Mouse (Mus musculus) naive thymus-derived CD4-positive, alpha-beta T cell, adult 2 months (primary cell): ENCODE results near the gene Ednrb.

Experiments
- DNase-seq: peaks from one replicate; pipeline ENCODE4 v3.0.0-alpha.2; 2011; ENCODE audit warnings: low read depth

The Ednrb gene

DNA sequence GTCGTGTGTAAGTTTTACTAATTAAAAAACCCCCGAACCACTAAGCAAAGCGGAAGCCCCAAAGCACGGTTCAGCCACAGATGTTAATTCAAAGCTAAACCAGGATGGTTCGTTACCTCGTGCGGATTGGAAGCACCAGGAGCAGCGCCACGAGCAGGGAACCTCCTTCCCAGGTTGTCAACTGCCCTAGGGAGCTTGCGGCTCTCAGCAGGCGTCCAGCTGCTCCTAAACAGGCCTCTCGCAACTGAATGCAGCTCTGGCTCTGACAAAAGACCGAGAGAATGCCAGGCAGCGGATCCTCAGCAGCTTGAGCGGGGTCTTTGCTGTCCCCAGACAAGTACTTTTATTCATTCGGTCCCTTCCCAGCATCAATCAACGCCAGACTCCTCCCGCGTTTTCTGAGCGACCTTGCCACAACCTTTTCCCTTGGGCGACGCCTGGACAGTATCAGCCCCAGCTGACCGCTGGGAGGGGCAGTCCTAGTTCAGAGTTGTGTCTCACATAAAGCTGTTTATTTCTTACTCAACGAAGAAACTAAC, at the start of gene Ednrb:
Gene Ednrb, minus strand, starts transcription at position 392 of the 539 bp plus-strand sequence.
- no peak for DNase-seq

DNA sequence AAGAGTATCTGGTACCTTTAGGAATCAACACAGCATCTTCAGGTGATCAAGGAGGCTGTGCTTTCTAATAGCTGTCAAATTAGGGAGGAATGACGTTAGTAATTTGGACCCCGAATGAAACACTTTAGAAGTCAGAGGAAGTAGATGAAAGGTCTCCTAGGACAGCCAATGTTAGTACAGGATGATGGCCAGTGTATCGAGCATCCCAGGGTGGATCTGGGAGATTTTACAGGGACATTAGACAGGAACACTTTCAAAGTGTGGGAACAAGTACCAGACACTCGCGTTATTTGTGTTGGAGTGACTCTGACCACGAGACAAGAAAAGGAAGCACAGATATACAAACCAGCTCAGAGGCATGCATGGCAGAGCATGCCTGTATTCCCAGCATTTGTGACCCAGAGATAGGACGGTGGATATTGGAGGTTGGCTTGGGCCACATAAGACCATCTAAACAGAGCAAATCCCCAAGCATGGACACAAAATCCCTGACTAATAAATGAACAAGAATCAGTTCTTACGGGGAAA, 48.3 kb upstream of the Ednrb start:
- DNase-seq = no peak

- no peak for DNase-seq
Observed at GRCm38 (mm10) chr14:103890761-103891160, 46.6 kb upstream of the Ednrb start.

GRCm38 (mm10) chr14:103884892-103885575, 40.8 kb upstream of the Ednrb start:
- no peak for DNase-seq

GRCm38 (mm10) chr14:103882943-103883342, 38.7 kb upstream of the Ednrb start:
- no peak for DNase-seq

- DNase-seq = no peak
Observed at GRCm38 (mm10) chr14:103877117-103877516, 32.9 kb upstream of the Ednrb start.

DNA sequence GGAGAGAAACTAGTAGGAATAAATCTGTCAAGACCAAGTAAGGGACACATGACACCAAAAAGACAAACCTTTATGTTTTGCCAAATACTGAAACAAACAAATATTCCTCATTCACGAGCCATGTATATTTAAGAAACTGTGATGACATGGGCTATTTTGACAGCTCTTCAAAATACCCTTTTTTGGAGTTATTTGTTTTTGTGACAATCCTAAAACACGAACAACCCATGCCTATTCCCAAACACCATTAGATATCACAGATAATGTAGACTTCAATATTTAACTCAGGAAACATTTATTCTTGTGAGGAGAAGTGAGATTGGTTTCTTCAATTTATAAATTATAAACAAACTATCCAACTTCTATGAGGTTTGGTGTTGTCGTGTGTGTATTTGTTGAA, 32.4 kb upstream of the Ednrb start:
- no peak for DNase-seq

- no peak for DNase-seq
Observed at GRCm38 (mm10) chr14:103866636-103867035, 22.4 kb upstream of the Ednrb start.

GRCm38 (mm10) chr14:103865226-103865625, 21.0 kb upstream of the Ednrb start:
- no peak for DNase-seq

DNA sequence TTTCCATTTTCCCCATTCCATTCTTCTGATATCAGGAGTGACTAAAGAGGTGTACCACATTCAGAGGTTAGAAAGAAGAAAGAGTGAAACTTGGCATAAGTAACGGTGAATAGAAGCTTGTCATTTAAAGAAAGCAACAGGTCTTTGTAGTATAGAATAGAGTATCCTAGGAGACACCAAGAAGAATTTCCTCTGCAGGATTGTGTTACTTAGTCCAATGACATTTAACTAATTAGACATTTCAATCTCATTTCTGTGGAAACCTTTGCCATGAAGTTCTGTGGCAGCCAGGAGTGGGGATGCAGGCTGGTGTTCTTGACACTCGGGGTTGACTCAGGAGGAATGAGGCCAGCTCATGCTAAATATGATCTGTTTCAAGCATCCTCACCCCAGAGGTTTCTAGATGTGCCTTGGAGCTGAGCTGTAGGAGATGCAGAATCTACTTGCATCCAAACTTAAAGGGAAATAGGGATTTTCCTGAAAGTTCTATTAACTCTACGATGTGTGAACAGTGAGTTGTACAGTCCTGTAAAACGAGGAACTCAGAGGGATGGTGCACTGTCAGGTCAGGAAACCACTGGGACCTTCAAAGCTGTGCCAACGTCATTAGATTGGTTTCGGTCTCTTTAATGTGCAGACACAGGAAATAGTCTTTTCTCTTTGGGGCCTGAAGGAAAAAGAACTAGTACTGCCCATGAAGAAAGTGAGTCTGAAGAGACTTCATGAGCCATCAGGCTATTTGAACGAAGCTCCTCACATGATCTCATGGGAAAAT, 6.1 kb upstream of the Ednrb start:
- DNase-seq = no peak

DNA sequence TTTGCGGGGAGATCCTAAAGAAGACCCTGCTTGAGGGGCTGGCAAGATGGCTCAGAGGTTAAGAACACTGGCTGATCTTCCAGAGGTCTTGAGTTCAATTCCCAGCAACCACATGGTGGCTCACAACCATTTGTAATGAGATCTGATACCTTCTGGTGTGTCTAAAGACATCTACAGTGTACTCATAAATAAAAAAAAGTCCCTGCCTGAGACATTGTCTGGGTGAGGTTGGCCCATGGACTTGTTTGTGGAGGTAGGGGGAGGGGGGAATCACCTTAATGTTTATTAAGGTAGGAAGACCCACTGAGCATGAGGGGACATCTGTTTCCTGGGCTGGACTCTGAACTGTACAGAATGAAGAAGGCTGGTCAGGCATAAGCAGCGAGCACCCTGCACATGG, 1.5 kb upstream of the Ednrb start:
- no peak for DNase-seq

GRCm38 (mm10) chr14:103844944-103845343, 742 bp upstream of the Ednrb start:
- no peak for DNase-seq

GRCm38 (mm10) chr14:103843371-103844001, 716 bp downstream of the Ednrb start:
- DNase-seq = no peak

DNA sequence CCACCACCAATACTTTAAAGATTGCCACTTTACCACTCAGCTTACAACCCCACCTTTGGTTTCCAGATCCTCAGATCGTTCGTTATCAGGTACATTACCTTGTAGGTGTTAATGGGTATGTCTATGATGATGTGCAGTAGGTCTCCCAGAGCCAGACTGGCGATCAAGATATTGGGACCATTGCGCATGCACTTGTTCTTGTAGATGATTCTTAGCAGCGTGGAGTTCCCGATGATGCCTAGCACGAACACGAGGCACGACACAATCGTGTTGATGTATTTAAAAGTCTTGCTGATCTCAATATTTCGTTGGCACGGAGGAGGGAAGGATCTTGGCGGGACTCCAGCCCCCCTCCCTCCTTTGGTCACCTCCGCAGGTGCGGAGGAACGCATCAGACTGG, 1.3 kb downstream of the Ednrb start:
- DNase-seq = no peak

DNA sequence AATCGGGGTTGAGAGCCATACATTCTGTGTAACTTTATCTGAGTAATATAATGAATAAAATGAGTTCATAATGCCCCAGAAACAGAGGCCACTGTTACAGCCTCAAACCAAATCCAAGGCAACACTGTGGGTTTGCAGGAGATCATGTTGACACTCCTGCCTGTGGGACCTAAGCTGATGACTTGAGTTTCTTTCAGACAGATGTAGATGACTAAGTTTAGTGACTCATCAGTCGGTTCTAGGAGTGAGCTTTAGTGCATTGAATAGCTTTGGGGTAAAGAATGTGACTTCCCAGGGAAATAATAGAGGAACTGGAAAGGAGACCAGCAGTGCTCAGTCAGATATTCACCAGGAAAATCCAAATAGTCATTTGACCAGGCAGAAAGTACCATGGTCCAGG, 3.8 kb downstream of the Ednrb start:
- no peak for DNase-seq

- DNase-seq = no peak
Observed at GRCm38 (mm10) chr14:103838887-103839286, 5.3 kb downstream of the Ednrb start.

GRCm38 (mm10) chr14:103834589-103834988, 9.6 kb downstream of the Ednrb start:
- DNase-seq = no peak

DNA sequence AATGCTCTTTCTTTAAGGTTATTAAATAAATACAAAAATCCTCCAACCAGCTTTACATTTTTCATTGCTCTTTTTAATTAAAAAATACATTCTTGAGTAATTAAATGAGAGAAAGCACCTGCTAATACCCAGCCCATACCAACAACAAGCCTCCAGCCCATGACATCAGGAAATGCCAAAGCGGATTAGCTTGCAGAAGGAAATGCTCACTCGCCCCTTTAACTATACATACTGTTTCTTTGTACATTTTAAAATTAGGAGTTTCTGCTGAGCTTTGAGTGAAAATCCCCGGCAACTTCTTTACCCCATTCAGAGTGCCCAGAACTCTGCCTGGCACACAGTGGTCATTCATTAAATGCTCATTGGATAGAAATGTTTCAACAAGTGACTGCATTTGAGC, 10.1 kb downstream of the Ednrb start:
- DNase-seq = no peak

DNA sequence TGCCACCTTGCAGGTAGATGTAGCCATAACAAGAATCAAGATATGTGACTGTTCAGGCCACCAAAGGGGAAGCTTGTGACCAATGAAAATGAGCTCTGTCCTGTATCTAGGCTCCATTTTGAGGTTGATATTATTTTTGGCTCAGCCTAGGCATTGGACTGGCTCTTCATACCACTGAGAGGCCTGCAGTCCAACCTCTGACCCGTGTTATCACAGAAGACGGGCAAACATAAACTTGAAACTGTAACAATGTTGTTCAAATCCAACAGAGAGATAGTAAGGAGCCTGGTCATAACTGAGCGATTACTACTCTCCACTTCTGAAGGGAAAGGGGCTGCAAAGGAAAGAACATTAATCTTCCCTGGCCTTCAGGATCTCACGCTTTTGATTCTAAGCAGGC, 11.7 kb downstream of the Ednrb start:
- DNase-seq = no peak

- DNase-seq = no peak
Observed at GRCm38 (mm10) chr14:103831007-103831406, 13.2 kb downstream of the Ednrb start.

- DNase-seq = no peak
Observed at GRCm38 (mm10) chr14:103826343-103826742, 17.9 kb downstream of the Ednrb start.

GRCm38 (mm10) chr14:103825934-103826333, 18.3 kb downstream of the Ednrb start:
- DNase-seq = no peak

GRCm38 (mm10) chr14:103823501-103823900, 20.7 kb downstream of the Ednrb start:
- no peak for DNase-seq
